Mouse (Mus musculus) heart, adult 10 weeks (tissue): ENCODE measurements around the gene Gm21885. TPM values are rescaled to one million over a fixed set of nuclear protein-coding genes. Genes with fewer than 3 reads are reported as not detected.

Source experiments
- polyA plus RNA-seq: library from polyadenylated mRNA; stranded (reverse); fragments of 350-450 nt; fragmentation: Illumina TruSeq; extraction: RNeasy Lipid Tissue Mini Kit (QIAGEN cat#74804); gene quantifications from one replicate; pipeline ENCODE4 v1.2.3, GENCODE M21; 2014; ENCODE audit warnings: low read depth, low replicate concordance

Gm21885 gene
- not detected for polyA plus RNA-seq

DNA sequence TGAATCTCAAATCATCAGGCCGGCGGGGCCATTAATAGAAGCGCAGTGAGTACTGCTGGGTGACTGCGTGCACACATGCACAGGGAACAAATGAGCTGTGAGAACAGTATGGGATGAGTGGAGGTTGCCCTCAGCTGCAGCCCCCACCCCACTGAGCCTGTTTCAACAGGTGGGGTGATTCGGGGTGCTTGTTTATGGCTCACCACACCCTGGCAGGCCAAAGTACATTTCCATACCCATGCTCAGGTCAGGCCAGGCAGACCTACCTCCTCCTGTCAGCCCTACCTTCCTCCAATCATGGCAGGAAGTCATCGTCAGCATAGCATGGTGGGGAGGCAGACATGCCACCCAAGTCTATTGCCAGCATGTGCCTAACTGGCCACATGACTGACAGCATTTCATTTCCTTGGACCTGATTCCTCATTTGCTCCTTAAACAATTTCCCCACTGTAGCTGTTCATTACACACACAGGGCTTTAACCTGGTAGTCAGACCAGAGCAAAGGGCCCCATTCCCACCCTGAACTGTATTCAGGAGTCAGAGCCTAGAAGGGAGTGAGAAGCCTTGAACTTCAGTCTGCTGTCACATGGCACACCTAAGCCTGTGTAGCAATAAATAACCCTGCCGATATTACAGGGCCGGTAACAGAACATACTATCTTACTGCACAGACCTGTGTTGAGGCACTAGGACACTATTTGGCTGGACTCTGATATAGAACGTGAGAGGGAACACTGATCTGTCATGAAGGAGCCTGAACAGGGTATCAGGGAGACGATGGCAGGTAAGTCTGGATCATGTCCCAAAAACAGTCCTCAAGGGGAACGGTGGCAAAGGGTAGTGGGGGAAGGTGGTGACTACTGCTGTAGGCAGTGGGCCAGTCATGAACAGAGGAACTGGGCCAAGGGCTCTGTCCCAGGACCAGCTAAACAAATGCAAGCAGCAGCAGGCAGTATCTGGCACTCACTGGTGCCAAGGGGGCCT is at the start of gene Gm21885:
TSS of gene Gm21885 (plus strand) at position 675 of the 983 bp plus-strand sequence.

DNA sequence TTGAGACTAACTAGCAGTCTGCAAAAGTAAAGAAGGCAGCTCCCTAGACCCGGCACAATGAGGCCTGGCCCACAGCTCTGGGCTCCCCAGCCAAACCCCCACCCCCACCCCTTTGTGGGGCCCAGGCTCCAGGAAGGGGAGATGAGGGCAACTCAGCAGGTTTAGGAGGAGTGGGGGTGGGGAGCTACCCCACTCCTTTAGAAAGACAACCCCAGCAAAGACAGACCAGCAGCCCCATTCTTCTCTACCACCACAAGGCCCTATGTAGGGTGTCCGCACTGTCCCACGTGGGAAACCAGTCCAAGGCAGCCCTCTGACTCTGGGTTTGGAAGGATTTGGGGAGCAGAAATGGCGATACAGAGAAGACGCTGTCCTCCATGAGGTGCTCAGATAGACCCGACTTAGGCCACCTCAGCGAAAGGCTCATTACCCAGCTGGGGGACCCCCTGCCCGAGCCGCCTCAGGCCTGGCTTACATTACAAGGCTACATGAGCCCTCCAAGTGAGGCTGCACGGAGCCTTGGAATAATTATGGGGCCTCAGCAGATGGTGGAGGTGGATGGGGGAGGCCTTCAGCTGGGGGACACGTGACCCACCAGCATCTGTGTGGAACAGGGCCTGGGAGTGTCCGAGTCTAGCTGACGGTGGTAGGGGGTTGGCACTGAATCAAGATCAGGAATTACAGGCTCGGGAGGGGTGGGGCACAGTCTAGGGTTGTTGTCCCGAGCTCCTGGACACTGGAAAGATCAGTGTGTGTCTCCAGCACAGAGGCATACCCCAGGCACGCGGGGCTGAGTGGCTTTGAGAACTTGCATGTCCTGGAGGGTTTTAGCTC is 35.5 kb upstream of the Gm21885 start, which contains the start of gene Wfikkn2:
TSS of gene Wfikkn2 (minus strand) at position 51 of the 834 bp plus-strand sequence.

DNA sequence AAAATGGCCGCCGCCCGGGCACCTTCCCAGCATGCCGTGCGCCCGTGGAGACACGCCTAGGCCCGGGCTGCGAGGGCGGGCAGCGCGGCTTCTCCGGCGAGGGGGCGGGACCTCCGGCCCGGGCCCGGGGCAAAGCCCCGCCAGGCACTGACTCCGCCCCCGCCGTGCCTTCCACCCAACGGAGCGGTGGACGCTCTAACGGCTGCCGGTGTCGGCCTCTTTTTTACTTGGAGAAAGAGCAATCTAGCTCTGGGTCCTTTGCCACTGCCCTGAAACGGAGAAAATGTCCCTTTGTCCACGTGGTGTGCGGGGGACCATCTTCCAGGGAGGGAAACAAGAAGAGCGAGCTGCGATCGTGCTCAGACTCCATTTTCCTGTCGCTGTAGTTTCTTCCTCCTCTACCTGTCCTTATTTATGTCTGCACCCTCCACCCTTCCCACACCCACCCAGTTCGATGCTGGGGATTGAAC is 40.3 kb downstream of the Gm21885 start, which contains the start of gene Luc7l3:
TSS of gene Luc7l3 (minus strand) at position 58 of the 470 bp plus-strand sequence.

DNA sequence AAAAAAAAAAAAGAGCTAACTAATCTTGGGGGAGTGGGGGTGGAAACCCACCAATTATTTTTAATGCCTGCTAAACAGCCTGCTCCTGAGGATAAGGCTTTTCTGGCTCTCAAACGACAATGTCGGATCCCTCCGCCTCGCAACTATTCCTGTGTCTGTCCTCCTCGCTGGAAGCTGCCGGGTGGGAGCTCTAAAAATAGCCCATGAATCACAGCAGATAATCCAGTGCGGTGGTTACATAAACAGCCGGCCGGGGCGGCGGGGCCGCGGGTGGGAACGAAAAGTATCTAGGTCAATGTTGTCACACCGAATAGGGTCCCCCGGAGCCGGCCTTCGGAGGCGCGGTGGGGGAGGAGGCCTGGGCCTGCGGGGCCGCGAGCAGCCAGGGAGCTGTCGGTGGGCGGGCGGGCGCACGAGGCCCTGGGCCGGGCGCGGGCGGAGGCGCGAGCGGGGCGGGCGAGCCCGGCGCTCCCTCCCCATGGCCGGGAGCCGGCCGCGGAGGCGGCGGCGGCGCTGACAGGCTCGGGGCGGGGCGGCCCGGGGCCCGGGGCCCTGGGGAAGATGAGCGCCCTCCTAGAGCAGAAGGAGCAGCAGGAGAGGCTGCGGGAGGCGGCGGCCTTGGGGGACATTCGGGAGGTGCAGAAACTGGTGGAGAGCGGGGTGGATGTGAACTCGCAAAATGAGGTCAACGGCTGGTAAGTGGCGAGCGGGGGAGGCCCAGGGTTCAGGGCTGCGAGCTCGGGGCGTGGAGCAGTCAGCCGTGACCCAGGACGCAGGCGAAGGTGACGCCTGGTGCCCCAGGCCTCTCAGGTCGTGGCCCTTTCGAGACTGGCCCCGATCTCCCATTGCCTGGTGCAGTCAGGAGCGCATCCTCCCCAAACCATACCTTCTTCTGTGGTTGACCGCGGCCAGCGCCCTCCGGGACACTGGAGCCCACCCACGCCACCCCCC is 46.3 kb downstream of the Gm21885 start, which contains the start of gene Ankrd40:
TSS of gene Ankrd40 (plus strand) at position 309 of the 951 bp plus-strand sequence.

Other genes with a start within 250 kb of the Gm21885 start
- 50.0 TPM for gene Tob1, start 70.4 kb upstream of the Gm21885 start, polyA plus RNA-seq
- 6.1 TPM for gene Wfikkn2, start 35.9 kb upstream of the Gm21885 start, polyA plus RNA-seq
- gene Luc7l3, start 40.1 kb downstream of the Gm21885 start, polyA plus RNA-seq = 70.5 TPM
- 316 TPM for gene Ankrd40, start 46.1 kb downstream of the Gm21885 start, polyA plus RNA-seq
- 1.2 TPM for gene Abcc3, start 111.1 kb downstream of the Gm21885 start, polyA plus RNA-seq
- gene Cacna1g, start 192.3 kb downstream of the Gm21885 start, polyA plus RNA-seq = 28.5 TPM
- gene Spata20, start 204.3 kb downstream of the Gm21885 start, polyA plus RNA-seq = 0.21 TPM
- gene Epn3, start 218.1 kb downstream of the Gm21885 start, polyA plus RNA-seq = 22.0 TPM
- 0.42 TPM for gene Mycbpap, start 239.9 kb downstream of the Gm21885 start, polyA plus RNA-seq